Mouse (Mus musculus): ENCODE measurements around the gene Tsga10ip.
A peak's percentile ranks its signal among the peaks of the same experiment; 100 is the strongest.
"Not testable (repeated sequence)": the region's sequence is repeated elsewhere in the genome, so short reads cannot be mapped to it uniquely, and the experiment has no call there.

Gene Tsga10ip

DNA sequence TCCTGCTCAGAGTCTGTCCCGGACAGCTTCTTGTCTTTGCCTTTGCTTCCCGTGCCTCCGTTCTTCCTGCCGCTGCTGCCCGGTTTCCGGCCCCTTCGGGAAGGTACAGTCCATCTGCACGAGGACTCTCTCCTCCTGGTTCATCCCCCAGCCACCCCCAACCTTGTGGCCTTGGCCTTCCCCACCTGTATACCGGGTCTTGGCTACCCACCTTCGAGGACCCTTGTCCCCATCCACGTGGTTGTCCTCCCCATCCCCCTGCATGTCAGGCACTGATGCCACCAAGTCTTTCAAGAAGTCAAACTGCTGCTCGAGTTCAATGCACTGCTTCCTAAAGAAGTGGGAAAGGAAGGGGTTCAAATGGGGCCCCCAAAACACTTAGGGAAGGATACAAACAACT is 21.2 kb upstream of the Tsga10ip start:
- DNase-seq, result no peak

DNA sequence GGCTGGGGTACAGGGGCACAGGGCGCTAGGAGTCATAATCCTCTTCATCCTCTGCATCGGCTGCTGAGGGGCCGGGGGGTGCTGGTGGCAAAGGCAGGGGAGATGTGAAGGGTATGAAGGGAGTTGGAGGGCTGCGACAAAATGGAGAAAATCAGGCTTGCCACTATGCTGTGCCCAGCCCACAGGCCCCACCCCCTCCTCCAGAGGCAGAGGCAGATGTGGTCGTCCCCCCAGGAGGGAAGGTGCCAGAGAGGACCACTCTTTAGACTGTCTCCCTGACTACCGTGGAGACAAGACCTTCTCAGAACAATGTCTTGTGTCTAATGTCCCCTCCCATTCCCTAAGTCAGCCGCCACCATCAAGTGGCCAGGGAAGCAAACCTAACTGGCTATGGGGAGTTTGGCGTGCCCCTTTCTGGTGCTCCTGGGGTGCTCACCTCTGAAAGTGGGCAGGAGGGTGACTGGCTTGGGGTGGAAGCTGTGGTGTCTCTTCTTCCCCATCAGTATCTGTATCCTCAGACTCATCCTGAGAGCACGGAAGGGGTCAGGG is 20.6 kb upstream of the Tsga10ip start:
- DNase-seq, result no peak

DNA sequence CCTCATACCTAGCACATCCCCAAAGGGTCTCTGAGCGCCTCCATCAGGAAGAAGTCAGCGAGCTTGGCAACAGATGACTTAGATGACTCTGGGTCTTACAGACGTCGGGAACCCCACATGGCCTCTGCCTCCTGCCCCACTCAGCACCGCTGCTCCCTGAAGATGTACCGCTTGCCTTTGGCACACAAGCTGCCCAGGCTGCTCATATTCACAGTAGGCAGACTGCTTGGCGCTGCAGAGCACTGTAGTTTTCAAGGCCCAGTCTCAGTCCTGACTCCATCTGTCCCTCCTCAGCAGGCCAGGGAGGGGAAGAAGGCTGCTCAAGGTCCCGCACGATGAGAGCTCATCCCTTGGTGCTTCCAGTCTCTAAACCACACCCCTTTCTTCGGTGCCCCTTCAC is 19.9 kb upstream of the Tsga10ip start:
- DNase-seq, result no peak

DNA sequence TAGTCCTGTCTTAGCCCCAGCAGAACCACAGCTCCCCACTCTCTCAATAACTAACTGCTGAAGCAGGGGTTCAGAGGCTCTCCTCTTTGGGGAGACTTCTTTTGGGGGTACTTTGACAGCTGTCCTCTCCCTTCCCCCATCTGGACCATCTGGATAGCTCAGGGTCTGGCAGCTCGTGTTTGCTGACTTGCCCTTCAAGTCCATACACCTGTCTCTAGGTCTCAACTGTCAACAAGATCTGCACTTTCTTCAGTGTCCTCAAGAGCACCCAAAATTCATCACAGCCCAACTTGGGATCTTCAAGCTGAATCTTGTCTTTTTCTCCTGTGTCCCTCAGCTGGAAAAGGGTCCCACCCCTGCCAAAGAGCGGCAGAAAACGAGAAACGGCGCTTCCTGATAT is 19.5 kb upstream of the Tsga10ip start:
- DNase-seq, result no peak

DNA sequence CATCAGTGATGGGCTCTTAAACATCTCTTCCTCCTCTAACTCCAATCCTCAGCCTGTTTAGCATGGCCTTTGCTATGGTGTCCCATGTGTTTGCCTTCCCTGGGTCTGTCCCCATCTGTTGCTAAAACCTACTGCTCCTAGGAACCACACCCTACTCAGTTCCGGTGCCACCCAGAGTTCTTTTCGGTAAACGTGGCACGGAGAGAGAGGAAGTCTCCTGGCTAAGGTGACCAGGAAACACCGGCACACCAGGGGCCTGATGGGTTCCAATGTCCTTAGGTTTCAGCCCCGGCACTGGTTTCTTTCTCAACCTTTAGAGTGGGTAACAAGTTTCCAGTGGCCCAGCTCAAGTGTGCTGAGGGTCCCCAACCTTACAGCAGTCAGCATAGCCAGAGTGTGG is 18.3 kb upstream of the Tsga10ip start:
- DNase-seq, result no peak

DNA sequence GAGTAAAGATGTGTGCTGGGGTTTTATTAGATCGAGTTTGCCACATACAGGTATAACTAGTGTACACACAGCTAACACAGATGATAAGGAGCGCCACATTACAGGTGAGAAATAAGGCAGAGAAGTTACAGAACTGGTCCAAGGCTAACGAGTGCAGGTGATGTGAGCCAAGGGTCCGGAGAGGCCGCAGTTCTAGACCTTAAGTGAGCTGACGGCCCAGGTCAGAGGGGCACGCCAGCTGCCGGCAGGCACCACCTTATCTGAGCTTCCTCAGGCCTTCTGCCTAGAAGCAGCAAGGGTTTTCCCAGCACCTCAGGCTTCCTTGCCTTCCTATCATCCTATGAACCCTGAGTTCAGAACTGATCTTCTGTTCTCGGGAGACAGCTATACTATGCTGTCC is 17.3 kb upstream of the Tsga10ip start:
- DNase-seq, result no peak

DNA sequence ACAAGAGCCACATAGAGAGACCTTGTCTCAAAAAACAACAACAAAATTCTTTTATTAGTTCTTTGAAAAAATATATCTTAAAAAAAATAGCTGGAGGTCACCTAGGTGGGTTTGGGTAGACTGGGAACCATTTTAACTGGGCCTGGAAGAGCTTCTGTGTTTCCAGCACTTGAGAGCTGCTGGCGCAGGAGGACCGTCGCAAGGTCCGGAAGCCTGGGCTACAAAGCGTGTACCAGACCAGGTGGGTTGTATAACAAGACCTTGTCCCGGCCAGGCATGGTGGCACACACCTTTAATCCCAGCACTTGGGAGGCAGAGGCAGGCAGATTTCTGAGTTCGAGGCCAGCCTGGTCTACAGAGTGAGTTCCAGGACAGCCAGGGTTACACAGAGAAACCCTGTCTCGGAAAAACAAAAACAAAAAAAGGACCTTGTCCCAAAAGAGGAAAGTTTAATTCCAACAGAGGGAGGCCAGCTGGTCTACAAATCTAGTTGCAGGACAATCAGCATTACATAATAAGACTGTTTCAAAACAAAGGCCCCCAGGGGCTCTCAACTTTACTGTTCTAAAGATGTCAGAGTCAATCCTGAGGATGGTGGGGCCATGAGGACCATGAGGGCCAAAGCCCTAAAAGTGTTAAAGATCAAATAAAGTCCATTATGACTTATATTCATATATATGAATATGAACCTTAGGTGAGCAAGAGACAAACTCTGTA is 16.6 kb upstream of the Tsga10ip start:
- DNase-seq, result no peak

DNA sequence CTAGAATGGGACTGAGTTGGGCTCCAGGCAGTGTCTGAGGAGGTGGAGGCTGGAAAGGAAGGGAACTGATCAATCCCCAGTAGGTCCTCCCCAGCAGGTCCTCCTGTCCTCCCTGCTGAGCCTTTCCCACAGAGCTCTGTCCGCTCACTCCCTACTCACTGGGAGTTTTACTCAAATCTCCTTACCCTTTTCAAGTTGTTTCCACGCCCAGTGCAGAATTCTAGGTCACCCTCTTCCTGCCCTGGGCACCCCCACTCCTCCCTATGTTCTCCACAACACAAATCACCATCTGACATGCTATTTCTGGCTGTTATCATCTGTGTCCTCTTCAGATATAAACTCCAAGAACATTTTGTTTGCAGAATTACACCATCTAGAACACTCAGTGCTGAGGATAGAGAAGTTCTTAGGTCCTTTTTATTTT is 12.2 kb upstream of the Tsga10ip start:
- DNase-seq, result no peak

DNA sequence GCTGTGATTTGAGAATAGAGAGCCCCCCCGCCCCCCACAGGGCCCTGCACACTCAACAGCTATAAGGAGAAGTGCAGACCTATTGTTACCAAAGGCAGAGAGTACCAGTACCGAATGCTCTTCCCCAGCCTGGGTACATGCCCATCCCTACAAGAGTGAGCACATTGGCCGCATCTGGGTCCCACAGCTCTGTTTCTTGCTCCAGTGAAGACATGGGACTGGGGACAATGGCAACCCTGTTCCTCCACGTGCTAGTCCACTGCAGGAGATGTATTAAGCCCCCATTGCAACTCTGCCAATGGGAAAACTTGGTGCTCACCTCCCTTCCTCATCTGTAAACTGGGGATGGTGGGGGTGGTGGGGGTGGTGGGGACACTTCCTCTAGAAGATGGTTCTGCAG is 11.5 kb upstream of the Tsga10ip start:
- DNase-seq, result no peak

DNA sequence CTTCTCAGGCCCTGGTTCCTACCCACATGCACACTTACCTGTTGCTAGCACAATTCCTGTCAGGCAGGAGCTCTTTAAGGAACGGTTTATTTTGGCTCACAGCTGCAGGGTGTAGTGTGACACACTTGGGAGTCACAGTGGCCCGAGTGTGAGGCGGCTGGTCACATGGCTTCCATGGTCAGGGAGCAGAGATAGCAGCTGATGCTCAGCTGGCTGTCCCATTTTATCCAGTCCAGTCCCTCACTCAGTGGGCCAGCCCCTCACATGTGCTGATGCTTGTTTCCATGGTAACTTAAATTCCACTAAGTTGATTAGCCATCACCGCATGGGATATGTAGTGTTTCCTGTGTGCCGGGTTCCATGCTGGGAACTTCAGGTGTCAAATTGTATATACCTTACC is 9.6 kb upstream of the Tsga10ip start:
- DNase-seq, result no peak

DNA sequence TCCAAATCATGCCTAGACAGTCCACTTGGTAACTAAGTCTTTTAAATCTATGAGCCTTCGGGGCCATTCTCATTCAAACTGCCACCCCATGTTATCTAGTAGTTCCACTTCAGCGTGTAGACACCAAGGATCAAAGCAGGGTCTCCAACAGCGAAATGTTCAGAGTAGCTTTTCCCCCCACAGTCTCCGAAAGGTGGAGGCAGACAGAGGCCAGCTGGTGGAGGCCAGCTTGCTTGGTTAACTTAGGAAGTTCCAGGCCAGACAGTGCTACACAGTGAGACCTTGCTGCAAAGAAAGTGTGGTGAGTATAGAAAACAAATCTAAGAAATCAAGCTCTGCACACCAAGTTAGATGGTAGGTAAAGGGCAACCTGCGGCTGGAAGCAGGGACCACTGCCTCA is 8.3 kb upstream of the Tsga10ip start:
- no peak for DNase-seq

DNA sequence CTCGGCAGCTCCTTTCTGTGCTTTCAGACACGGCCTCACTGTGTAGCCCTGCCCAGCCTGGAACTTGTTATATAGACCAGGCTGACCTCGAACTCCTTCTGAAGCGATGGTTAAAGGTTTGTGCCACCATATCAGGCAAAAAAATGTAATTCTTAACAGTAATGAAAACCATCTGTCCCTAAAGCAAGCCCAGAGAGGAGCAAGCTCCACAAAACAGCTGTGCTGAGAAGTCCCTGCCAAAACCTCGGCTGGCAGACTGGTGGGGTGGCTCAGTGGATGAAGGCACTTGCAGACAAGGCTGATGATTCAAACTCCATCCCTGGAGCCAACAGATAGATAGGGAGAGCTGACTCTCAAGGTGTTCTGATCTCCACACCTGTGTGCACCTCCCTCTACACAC is 6.7 kb upstream of the Tsga10ip start:
- DNase-seq, result no peak

DNA sequence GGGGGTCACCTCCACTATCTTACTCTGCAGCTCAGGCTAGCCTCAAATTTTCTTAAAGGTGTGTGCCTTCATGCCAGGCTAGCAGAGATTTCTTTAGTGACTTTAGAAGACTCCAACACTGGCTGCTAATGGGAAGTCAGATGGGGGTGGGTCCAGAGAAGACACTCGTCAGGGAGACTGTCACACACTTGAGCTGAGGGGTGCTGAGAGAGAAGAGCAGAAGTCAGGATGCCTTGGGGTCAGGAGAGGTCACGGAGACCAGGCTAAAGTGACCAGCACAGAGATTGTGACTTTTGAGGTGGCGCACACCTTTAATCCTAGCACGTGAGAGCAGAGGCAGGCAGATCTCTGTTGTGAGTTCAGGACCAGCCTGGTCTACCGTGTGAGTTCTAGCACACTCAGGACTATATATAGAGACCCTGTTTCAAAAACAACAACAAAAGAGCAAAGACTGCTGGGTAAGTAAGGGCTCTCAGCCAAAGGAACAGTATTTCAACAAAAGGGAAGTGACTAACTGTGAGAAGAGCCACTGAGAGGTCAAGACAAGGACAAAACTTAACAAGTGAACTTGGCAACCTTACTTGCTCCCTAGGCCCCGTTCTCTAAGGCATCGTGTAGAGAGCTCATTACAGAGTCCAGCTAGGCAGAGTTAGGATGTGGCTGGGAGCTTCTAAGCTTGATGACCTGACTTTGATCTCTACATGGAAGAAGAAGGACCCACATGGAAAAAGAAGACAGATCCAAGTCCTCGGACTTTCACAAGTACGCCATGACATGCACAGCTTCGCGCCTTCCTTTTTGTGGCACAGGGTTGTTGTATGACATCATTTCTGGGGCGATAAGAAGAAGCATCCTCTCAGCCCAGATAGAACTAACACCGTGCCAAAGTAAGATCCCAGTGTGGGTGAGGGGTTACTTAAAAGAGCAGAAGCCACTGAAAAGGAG is 6.0 kb upstream of the Tsga10ip start:
- DNase-seq, result peak in 1 of 2 experiments; percentile 64

DNA sequence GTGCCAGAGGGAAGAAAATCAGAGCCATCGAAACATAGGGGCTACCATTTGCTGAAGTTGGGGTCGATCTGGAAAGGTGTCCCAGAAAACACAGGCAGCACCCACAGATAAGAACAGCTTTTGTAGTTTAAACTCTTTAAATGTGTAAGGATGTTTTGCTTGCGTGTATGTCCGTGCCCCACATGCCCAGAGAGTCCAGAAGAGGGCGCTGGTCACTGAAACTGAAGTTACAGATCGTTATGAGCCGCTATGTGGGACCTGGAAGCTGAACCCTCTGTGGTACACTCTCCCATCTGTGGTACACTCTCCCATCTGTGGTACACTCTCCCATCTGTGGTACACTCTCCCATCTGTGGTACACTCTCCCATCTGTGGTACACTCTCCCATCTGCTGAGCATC is 4.8 kb upstream of the Tsga10ip start:
- peak in 1 of 2 experiments; percentile 72 for DNase-seq

DNA sequence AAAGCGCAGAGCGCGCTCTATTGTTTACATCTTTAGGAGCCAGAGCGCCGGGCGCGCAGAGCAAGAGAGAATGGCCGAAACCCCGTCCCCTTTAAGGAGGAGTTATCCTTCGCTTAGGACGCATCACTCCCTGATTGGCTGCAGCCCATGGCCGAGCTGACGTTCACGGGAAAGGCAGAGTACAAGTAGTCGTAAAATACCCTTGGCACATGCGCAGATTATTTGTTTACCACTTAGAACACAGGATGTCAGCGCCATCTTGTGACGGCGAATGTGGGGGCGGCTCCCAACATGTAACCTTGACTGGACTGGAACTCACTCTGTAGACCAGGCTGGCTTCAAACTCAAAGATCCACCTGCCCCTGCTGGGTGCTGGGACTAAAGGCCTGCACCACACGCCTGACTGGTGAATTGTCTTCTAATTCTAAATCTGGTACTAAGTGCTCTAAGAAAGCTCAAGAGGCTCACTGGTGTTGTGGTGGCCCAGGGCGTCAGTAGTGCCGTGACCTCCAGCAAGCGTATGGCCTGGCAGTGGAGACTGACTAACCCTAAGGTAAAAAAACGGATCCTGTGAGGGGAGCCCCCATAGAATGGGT is 4.3 kb upstream of the Tsga10ip start:
- peak; percentile 70 to 71 for DNase-seq

DNA sequence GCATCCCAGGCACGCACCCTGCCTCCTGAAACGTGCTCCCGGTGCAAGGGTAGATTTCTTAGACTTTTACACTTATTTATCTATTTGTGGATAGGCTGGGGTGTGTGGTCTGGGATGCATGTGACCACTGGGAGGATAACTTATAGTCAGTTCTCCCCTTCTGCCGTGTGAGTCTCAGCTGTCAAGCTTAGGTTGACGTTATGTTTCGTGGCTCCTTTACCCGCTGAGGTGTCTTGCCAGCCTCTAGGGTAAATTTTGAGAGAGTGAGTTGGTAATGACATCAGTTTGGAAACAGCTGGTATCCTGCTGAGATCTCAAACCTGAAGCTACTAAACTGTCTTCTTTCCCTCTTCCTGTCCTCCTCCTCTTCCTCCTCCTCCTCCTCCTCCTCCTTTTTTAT is 3.6 kb upstream of the Tsga10ip start:
- no peak for DNase-seq

DNA sequence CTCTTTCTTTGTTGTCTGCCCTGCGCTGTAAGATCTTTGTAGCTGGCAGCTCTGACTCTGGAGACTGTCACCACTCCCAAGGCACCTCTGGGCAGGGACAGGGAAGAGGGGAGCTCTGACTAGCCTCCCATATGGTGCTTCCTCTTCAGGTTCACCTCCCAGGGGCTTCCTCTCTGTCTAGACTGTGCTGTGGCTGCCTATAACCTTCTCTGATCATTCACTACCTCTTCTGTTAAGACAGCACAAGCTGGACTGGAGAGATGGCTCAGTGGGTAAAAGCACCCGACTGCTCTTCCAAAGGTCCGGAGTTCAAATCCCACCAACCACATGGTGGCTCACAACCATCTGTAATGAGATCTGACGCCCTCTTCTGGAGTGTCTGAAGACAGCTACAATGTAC is 1.3 kb downstream of the Tsga10ip start:
- not testable (repeated sequence) for DNase-seq

DNA sequence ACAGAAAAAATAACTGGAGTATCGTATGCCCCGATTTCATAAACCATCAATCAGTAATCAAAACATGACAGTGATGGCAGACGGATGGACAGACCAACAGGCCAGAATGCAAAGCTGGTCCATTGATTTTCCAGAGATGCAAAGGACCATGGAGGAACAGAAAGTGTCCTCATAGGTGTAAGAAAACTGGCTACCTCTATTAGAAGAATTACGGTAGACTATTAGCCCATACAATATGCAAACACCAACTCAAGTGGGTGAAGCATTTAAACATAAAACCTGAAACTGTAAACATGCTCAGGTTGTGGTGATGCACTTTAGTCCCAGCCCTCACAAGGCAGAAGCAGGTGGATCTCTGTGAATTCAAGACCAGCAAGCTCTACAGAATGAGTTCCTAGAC is 7.0 kb downstream of the Tsga10ip start:
- DNase-seq, result no peak

DNA sequence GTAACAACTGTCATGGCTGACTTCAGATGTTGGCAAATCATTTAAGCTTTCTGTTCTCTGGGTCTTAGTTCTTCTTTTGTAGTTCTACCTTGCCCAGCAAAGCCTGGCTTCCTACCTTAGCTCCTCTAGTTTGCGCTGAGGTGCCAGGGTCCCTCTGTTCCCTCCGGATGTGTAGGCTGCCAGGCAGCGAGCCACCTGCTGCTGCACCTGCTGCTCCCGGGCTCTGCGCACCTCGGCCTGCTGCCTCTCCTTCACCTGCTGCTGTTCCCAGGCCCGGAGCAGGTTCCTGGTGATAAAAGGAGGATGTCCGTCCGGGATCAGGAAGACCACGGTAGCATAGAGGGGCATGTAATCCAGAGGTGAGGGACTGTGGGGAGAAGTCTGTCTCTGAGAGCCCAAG is 8.2 kb downstream of the Tsga10ip start:
- DNase-seq, result no peak

DNA sequence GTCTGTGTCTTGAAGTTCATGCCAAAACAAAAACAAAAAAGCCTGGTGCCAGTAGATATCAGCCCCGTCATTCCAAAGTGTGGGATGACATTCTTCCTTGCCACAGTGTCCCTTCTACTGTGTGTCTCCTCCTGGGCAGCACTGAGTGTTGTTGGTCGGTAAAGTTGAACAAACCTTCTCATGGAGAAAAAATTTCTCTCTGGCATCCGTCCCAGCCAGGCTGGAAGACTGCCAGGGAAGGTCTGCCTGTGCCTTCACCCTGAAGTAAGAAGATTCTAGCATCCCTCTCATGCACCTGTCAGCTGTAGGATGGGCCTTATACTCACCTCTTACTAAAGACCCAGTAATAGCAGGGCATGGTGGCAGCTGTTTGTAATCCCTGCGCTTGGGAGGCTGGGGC is 9.4 kb downstream of the Tsga10ip start:
- peak; percentile 65 to 86 for DNase-seq

DNA sequence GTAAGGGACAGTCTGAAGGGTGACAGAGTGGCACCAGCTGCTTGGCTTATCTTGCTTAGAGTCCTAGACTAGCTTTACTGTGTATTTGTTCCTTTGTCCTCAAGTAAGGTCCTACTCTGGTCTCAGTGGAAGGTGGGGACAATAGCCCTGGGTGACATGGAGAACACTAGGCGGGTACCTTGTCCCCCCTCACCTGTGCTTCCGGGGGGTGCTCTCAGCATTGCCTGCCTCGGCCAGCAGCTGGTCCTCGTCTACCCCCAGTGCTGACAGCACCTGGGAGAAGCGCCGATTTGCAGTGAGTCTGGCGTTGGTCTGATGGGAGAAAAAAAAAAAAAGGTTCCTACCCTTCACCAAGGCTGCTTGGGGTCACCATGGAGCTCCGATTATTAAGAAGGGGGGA is 11.9 kb downstream of the Tsga10ip start:
- DNase-seq, result no peak

DNA sequence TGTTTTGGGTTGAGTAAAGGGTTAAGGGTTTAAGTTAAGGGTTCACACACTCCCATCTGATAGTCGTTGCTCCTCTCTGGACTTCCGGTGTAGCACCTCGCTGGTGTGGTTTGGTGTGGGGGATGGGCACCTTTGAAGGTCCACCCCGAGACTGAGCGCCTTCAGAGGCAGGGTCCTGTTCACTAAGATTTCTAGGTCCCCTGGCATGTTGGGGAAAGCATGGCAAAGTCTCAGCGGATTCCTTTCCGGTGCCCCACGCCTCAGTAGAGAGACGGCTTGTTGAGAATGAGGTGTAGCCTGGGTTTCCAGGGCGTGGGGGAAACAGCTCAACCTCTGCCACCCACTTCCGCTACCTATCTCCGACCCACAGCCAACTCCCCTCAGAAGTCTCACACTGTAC is 12.7 kb downstream of the Tsga10ip start:
- no peak for DNase-seq

DNA sequence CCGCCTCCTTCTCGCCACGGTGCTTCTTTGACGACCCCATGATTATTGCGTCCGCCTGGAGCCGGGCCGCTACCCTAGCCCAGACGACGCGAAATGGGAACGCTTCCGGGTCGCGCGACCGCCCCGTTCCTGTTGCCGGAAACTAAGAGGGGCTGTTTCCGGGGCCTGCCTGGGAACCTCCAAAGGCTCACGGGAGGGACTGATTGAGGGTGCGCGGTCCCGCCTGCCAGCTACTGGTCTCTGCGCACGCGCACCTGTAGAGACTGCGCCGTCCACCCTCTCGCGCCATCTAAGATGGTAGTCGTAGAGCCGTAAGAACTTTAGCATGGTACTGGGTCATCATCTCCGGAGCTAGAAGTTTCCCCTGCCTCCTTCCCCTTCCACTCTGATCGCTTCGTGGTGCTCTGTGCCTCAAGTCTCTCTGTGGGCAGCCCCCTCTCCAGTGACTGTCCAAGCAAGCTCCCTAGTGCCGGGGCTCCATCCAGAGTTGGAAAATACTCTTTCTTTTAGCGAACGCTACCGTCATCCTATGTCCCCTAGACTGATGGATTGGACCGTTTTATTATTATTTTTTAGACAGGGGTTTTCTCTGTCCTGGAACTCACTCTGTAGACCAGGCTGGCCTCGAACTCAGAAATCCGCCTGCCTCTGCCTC is 13.6 kb downstream of the Tsga10ip start, which contains the start of gene Sart1:
TSS of gene Sart1 (minus strand) at position 116 of the 655 bp plus-strand sequence.
- DNase-seq, result peak; percentile 96 to 97

Data from kidney, adult 8-10 months (tissue).